Mouse (Mus musculus) left cerebral cortex, postnatal 4 days (tissue): Measurements from ENCODE around the gene Tmprss12. TPM values are rescaled to one million over a fixed set of nuclear protein-coding genes. Genes with fewer than 3 reads are reported as not detected.
"Not testable (repeated sequence)": the region's sequence is repeated elsewhere in the genome, so short reads cannot be mapped to it uniquely, and the experiment has no call there.

Source experiments
- DNase-seq: peaks from one replicate; pipeline ENCODE4 v3.0.0-alpha.2; 2022
- intact Hi-C: fragments of 180-260 bp; cut with DNase I; formaldehyde crosslinking; loops from one replicate; pipeline ENCODE4 v1.15.1; 2025
- total RNA-seq, 2 experiments: library from RNA; stranded (reverse); gene quantifications; 2 replicates each; pipeline ENCODE4 v1.2.3; 2021

Gene Tmprss12
- total RNA-seq, 2 experiments from 2014 or later: not detected

DNA sequence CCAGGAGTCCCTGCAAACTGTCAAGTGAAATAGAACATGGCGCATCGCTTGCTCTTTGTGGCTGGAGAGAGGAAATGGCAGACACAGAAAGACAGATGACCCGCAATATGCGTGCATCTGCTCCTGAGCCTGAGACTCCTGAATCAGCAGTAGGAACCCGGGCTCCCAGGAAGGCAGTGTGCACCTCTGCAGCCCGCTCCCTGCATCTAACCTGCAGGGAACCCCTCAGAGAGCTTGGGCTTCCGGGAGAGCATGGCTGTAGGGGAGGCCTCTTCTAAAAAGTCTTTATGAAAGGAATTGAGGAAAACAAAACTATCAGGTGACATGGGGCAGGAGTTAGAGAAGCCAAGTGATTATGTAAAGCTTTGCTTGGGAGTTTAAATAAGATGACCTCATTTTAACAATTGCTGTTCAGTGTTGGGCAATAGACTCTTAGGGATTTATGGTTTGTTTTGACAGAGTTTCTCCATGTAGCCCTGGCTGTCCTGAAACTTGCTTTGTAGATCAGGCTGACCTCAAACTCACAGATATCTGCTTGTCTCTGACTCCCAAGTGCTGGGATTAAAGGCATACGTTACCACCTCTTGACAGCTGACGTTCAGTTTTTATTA lies 39.8 kb downstream of the Tmprss12 start:
- DNase-seq: no peak
- intact Hi-C loops: no loop called here

DNA sequence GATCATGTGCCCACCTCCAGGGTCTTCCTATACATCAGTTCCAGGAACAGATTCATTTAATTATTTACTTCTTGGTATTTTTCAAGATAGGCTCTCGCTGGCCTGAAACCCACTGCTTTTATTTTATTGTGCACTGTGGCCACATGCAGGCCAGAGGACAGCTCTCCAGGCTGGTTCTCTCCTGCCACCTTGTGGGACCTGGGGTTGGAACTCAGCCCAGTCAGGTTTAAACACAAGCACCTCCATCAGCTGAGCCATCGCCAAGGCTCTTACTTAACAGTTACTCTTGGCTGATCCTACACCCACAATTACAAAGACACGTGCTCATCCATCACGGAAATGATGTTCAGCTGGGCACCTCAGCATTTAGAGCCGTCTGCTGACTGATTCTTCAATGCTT lies 40.5 kb downstream of the Tmprss12 start:
- DNase-seq: peak; percentile 23
- intact Hi-C loops: no loop called here

DNA sequence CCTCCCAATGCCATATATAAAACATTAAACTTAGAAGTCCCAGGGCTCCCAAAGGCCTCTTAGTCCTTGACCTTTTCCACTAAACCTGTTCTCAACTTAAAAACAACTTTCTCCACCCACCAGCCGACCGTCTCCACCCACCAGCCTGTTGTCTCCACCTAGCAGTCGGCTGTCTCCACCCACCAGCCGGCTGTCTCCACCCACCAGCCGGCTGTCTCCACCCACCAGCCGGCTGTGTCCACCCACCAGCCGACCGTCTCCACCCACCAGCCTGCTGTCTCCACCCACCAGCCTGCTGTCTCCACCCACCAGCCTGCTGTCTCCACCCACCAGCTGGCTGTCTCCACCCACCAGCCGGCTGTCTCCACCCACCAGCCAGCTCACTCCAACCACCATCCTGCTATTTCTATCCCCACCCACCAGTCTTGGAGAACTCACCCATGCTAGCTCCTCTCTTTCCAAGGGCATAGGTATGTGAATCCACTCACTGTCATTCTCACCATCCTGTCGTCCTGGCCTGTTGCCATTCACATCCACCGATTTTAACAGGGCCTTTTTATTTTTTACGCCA lies 43.5 kb downstream of the Tmprss12 start:
- intact Hi-C loops: no loop called here
- no peak for DNase-seq

DNA sequence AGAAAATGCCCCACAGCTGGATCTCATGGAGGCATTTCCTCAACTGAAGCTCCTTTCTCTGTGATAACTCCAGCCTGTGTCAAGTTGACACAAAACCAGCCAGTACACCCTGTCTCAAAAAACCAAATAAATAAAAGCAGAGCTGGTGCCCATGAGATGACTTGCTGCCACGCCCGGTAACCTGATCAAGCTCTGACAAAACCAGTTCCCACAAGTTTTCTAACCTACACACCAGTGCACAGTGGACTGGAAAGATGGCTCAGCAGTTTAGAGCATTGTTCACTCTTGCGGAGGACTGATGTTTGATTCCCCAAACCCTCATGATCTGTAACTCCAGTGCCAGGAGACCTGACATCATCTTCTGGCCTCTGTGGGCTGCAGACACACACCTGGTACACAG lies 44.6 kb downstream of the Tmprss12 start:
- intact Hi-C loops: no loop called here
- no peak for DNase-seq

DNA sequence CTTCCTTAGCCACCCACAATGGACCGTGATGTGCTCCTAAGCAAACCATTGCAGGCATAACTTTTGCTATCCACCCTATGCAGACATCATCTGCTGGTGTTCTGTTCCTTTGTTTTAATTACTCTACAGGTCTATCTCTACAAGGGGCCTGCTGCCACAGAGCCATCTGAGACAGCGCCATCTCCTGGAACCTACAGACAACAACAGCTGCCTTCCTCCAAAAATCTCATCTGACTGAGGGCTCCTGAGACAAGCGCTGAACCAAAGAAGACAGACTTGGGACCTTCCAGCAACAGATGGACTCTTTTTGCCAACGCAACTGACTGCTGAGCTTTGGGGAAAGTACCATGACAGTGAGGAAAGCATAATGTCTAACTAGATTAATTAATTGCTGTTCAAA lies 47.5 kb downstream of the Tmprss12 start:
- DNase-seq, intact Hi-C loops: not testable (repeated sequence)

DNA sequence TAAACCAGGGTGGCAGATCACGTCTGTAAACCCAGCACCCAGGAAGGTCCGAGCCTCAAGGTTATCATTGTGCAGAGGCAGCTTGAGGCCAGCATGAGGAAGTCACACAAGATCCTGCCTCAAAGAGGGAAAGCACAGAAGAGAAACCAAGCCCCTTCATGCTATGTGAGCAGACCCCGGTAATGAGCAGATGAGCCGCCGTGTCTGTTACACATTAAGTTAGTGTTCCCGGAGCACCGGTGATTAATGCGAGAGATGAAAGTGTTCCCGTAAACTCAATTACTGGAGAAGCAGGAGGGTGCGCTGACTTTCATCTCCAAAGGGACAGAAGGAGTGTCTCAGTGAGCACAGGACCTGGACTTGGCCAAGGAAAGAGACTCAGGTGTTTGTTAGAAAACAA lies 48.7 kb downstream of the Tmprss12 start:
- DNase-seq, intact Hi-C loops: not testable (repeated sequence)

DNA sequence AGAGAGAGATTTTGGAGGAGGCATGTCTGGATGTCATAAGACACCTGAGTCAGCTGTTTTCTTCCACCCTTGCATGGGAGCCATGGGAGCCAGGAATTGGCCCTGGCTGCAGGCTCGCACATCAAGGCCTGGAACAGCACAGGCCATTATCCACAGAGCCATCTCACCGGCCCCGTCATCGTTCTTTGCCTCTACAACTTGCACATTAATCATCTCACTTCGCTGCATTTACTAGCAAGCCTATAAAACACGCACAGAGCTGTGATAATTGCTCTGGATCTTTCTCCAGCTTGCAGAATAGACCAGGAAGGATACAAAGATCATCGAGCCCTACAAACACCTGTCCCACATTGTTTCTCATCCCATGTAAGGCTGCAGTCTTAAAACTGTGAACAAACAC lies 50.1 kb downstream of the Tmprss12 start:
- DNase-seq: no peak
- intact Hi-C loops: no loop called here

DNA sequence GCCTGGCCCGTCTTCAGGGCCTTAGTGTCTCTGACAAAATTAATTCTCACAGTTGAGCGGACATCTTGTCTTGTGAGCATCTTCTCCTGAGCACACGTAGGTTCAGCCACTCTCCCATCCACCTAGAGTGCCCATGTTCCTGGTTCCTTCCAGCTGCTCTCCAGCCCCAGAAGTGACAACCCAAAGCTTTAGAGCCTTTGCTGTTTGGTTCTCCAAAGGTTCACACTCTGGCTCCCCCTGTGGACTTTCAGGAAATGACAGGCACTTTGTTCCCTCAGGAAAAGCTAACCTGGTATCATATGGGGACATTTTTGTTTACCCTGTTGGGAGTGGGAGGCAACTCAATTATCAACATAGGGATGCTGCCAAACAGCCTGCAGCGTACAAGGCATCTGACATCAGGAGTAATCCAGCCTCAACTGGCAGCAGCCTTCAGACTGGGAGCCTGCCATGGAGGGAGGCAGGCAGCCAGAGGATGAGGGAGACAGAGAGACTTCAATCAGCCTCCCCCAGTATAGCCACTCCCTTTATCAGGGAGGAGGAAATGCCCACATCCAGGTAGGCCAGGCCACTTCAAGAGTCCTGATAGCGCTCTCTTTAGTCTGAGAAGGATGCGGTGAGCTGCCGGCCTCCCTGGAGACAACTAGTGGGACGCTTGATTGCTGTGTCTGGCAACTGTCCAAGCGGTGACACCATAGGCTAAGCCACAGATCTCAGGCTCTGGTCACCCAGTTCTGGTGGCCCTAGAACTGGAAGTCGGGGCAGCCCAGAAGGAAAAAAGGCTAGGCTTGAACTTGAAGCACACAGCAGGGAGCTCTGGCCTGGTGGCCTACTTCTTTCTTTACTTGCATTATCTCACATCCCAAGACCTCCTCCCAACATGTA lies 51.7 kb downstream of the Tmprss12 start:
- intact Hi-C loops: not testable (repeated sequence)

DNA sequence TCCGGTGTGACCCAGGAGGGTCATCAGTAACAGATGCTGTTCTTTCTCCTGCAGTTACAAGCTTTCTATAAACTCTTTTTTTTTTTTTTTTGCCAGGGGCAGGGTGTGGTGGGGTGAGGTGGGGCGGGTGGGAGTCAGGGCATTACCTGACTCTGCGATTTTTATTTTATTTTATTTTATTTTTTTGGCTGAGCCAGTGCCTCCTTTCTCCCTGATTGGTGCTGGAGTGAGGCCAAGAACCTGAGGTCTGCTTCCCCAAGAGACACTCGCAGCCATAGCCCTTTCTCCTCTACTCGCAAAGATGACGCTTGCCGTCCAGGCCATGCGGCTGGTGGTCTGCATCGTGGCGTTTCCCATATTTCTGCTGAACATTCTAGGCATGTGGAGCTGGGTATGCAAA lies 54.0 kb downstream of the Tmprss12 start, which contains the start of gene Mettl7a3:
TSS of gene Mettl7a3 (plus strand) at position 301 of the 400 bp plus-strand sequence.
- intact Hi-C loops: no loop called here
- peak; percentile 23 for DNase-seq

More for the DNA sequence above, 51.7 kb downstream of the Tmprss12 start:
- peak; percentile 65 for DNase-seq

DNA sequence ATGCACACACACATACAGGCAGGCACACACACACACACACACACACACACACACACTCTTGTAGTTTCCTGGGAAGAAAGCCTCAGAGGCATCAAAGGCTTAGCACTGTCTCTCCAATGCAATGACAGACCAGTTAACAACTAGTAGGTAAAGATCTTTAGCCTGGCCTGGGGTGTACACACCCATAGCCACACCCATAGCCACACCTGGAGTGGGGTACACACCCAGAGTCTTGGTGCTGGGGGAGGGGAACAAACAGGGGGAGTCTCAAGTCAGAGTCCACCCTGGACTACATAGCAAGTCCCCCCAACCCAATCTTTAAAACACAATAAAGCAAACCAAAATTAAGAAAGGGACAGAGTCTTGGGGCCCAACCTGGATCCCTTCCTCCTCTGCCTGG lies 56.7 kb downstream of the Tmprss12 start:
- intact Hi-C loops, DNase-seq: not testable (repeated sequence)

DNA sequence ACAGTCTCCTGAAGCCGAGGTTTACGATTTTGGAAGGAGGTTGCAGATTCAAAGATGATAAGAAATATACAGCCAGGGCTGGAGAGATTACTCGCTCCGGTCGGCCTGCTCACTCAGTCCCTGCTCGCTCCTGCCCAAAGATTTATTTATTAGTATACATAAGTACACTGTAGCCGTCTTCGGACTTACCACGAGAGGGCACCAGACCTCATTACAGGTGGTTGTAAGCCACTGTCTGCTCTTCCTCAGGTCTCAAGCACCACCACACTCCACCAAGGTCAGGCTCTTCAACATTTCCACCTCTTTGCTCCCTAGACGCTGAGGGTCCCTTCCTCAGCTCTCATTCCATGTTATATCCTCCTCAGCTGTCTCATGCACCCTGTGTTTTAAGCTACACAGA lies 57.2 kb downstream of the Tmprss12 start:
- peak; percentile 68 for DNase-seq
- intact Hi-C loops: not testable (repeated sequence)

DNA sequence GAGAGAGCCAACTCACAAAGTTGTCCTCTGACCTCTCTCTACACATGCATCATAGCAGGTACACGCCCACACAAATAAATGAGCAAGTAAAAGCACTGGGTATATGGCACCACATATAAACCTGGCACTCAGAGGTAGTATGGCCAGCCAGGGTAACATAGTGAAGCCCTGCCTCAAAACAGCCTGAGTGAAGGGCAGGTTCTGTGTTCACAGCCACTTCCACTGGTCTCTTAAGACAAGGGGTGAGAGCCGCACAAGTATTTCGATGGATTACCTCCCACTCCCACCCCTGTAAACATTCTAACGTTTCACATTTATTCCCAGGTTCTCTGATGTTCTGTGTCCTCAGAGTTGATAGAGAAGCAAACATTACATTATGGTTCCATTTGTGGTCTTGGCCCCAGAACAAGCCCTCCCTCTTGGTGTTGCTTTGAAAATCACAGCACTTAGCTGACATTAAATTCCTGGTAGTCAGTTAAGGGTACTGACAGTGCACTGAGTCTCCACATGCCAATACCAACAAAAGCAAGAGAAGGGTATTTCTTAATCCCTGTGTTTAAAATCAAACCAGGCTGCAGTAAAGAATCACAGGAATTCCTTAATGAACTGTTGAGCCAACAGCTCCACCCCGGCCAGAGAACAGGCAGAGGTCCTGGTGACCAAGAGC lies 60.8 kb downstream of the Tmprss12 start:
- intact Hi-C loops, DNase-seq: not testable (repeated sequence)

Other genes starting within 250 kb of the Tmprss12 start
- gene Dip2b, start 242.2 kb upstream of the Tmprss12 start, total RNA-seq: 10 to 100 TPM; 57.2 to 60.6 TPM
- gene Atf1, start 53.0 kb upstream of the Tmprss12 start, total RNA-seq: 10 to 100 TPM; 17.1 to 23.4 TPM
- gene Mettl7a1, start 23.3 kb downstream of the Tmprss12 start, total RNA-seq: 1 to 10 TPM; 6.0 to 6.5 TPM
- gene Mettl7a3, start 54.1 kb downstream of the Tmprss12 start, total RNA-seq: under 1 TPM in 1 of 2 experiments, not detected in 1; 0.34 TPM
- gene Methig1, start 72.3 kb downstream of the Tmprss12 start, total RNA-seq: not detected
- gene Mettl7a2, start 72.4 kb downstream of the Tmprss12 start, total RNA-seq: under 1 TPM; 0.24 to 0.38 TPM
- gene Higd1c, start 83.7 kb downstream of the Tmprss12 start, total RNA-seq: not detected
- gene Gm5475, start 141.3 kb downstream of the Tmprss12 start, total RNA-seq: not detected
- 10 to 100 TPM; 55.9 to 61.2 TPM for gene Slc11a2, start 144.2 kb downstream of the Tmprss12 start, total RNA-seq
- 10 to 100 TPM; 65.8 to 70.5 TPM for gene Letmd1, start 188.2 kb downstream of the Tmprss12 start, total RNA-seq
- gene Csrnp2, start 214.7 kb downstream of the Tmprss12 start, total RNA-seq: 10 to 100 TPM; 53.1 to 54.0 TPM